Mouse (Mus musculus): Measurements from ENCODE around the gene H2afy.

Gene H2afy

GRCm38 (mm10) chr13:56144021-56144420, 7.9 kb upstream of the H2afy start:
- DNase-seq, result peak; percentile 41 to 61

- no peak for DNase-seq
Measured at GRCm38 (mm10) chr13:56143151-56143513, 7.0 kb upstream of the H2afy start.

- DNase-seq, result no peak
Measured at GRCm38 (mm10) chr13:56142382-56143150, 6.4 kb upstream of the H2afy start.

- no peak for DNase-seq
Measured at GRCm38 (mm10) chr13:56139167-56139751, 3.1 kb upstream of the H2afy start.

- peak; percentile 93 to 97 for DNase-seq
Measured at GRCm38 (mm10) chr13:56135231-56136052, 719 bp downstream of the H2afy start.

- peak; percentile 17 to 61 for DNase-seq
Measured at GRCm38 (mm10) chr13:56134631-56135181, 1.5 kb downstream of the H2afy start.

- no peak for DNase-seq
Measured at GRCm38 (mm10) chr13:56134031-56134430, 2.1 kb downstream of the H2afy start.

- DNase-seq, result no peak
Measured at GRCm38 (mm10) chr13:56132941-56133340, 3.2 kb downstream of the H2afy start.

GRCm38 (mm10) chr13:56132326-56132936, 3.7 kb downstream of the H2afy start:
- DNase-seq, result peak in 1 of 2 experiments; percentile 21

- DNase-seq, result no peak
Measured at GRCm38 (mm10) chr13:56130544-56130943, 5.6 kb downstream of the H2afy start.

GRCm38 (mm10) chr13:56129578-56129977, 6.6 kb downstream of the H2afy start:
- no peak for DNase-seq

- no peak for DNase-seq
Measured at GRCm38 (mm10) chr13:56129014-56129413, 7.1 kb downstream of the H2afy start.

- DNase-seq, result no peak
Measured at GRCm38 (mm10) chr13:56125632-56126031, 10.5 kb downstream of the H2afy start.

GRCm38 (mm10) chr13:56123075-56123474, 13.1 kb downstream of the H2afy start:
- no peak for DNase-seq

- DNase-seq, result no peak
Measured at GRCm38 (mm10) chr13:56117991-56118765, 18.0 kb downstream of the H2afy start.

- DNase-seq, result no peak
Measured at GRCm38 (mm10) chr13:56115906-56116305, 20.3 kb downstream of the H2afy start.

GRCm38 (mm10) chr13:56115386-56115785, 20.8 kb downstream of the H2afy start:
- peak; percentile 46 to 62 for DNase-seq

- peak; percentile 68 to 72 for DNase-seq
Measured at GRCm38 (mm10) chr13:56113431-56114248, 22.5 kb downstream of the H2afy start.

- no peak for DNase-seq
Measured at GRCm38 (mm10) chr13:56112980-56113379, 23.2 kb downstream of the H2afy start.

- peak in 1 of 2 experiments; percentile 29 for DNase-seq
Measured at GRCm38 (mm10) chr13:56112496-56112895, 23.7 kb downstream of the H2afy start.

GRCm38 (mm10) chr13:56111601-56112000, 24.6 kb downstream of the H2afy start:
- no peak for DNase-seq
